Mouse (Mus musculus) kidney, adult 2 months (tissue): ENCODE measurements around the gene Tmem132a.

Experiments used
- CTCF ChIP-seq: fragments of 200-500 bp; conservative IDR thresholded peaks from 2 replicates; pipeline ENCODE4 v1.5.1; 2011; ENCODE audit warnings: low read depth, mild to moderate bottlenecking, control low read depth, low read length, moderate library complexity, mixed read lengths; ENCODE audit not compliant: insufficient read depth, insufficient read length
- POLR2A ChIP-seq: fragments of 200-500 bp; IDR thresholded peaks from one replicate; pipeline ENCODE4 v1.6.1; 2011; ENCODE audit warnings: low read depth, low read length, control low read depth

DNA sequence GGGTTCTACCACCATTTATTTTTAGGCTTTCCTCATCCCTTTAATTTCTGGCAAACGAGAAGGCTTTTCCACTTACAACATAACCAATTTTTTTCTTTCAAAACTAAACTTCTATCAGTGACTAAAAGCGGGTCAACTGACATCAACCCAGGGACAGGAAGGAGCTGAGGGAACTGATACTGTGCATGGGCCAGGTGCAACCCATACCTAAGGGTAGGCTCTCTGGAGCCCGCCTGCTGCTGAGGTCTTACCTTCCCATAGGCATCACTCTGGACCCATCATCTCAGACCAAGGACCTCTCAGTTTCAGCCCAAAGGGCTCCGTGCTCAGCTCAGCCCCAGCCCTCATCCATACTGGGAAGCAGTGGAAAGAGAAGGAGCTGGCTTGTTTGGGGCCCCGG lies 41.4 kb downstream of the Tmem132a start:
- TF ChIP-seq CTCF (no peak), POLR2A (no peak)
